Mouse (Mus musculus): ENCODE measurements around the gene Trpc4. TPM values are rescaled to one million over a fixed set of nuclear protein-coding genes. Genes with fewer than 3 reads are reported as not detected.

The Trpc4 gene
- polyA plus RNA-seq, 1 experiment from 2014 or later: 13.2 TPM

- Histone ChIP-seq H3K27ac (replicated peaks) (no peak overlapping the region), H3K4me2 (replicated peaks) (no peak overlapping the region), H3K27me3 (no peaks in the 10 kb centered on the region), H3K4me3 (no peak overlapping the region), H3K4me1 (no peaks in the 10 kb centered on the region), H3K36me3 (no peaks in the 10 kb centered on the region), H3K9ac (replicated peaks) (no peak overlapping the region), H3K9me3 (no peaks in the 10 kb centered on the region)
- ATAC-seq (replicated peaks): no peak
- WGBS: 77% methylated on average over 3 of the region's 3 CpGs
These were observed 133.9 kb downstream of the Trpc4 start for GRCm38 (mm10) chr3:54289731-54290130.

- Histone ChIP-seq H3K4me1 (no peaks in the 10 kb centered on the region), H3K27ac (replicated peaks) (no peak overlapping the region), H3K9ac (replicated peaks) (no peak overlapping the region), H3K4me2 (replicated peaks) (no peak overlapping the region), H3K4me3 (no peak overlapping the region), H3K9me3 (no peaks in the 10 kb centered on the region), H3K36me3 (no peaks in the 10 kb centered on the region), H3K27me3 (no peaks in the 10 kb centered on the region)
- WGBS: 52% methylated on average over 5 of the region's 5 CpGs
- no peak for ATAC-seq (replicated peaks)
These were observed 154.8 kb downstream of the Trpc4 start for GRCm38 (mm10) chr3:54310604-54311003.

- no peak overlapping the region for H3K4me3 ChIP-seq
- no peak overlapping the region for H3K27ac ChIP-seq (replicated peaks)
- H3K4me2 ChIP-seq (replicated peaks): no peak overlapping the region
- H3K27me3 ChIP-seq: no peaks in the 10 kb centered on the region
- H3K4me1 ChIP-seq: no peaks in the 10 kb centered on the region
- H3K9me3 ChIP-seq: no peaks in the 10 kb centered on the region
- no peak overlapping the region for H3K9ac ChIP-seq (replicated peaks)
- ATAC-seq (replicated peaks): no peak
- 51% methylated on average over 2 of the region's 2 CpGs for WGBS
- no peaks in the 10 kb centered on the region for H3K36me3 ChIP-seq
These were observed 158.2 kb downstream of the Trpc4 start for GRCm38 (mm10) chr3:54314055-54314454.

- ATAC-seq (replicated peaks): 0 out of 2 replicates have a peak, but pooled peaks have one; percentile 48
- Histone ChIP-seq H3K27me3 (no peaks in the 10 kb centered on the region), H3K4me1 (peaks cover 6% of the 10 kb centered on the region; the same call in 1 of the 2 replicates), H3K27ac (replicated peaks) (no peak overlapping the region), H3K36me3 (no peaks in the 10 kb centered on the region), H3K9ac (replicated peaks) (no peak overlapping the region), H3K4me2 (replicated peaks) (no peak overlapping the region), H3K9me3 (no peaks in the 10 kb centered on the region), H3K4me3 (no peak overlapping the region)
- WGBS: 32% methylated on average over 9 of the region's 9 CpGs
These were observed 197.2 kb downstream of the Trpc4 start for GRCm38 (mm10) chr3:54352891-54353652.

GRCm38 (mm10) chr3:54357561-54357960 is 201.7 kb downstream of the Trpc4 start:
- Histone ChIP-seq H3K4me3 (no peak overlapping the region), H3K27me3 (no peaks in the 10 kb centered on the region), H3K36me3 (no peaks in the 10 kb centered on the region), H3K9ac (replicated peaks) (no peak overlapping the region), H3K27ac (replicated peaks) (no peak overlapping the region), H3K4me1 (peaks cover 8% of the 10 kb centered on the region; the same call in 1 of the 2 replicates), H3K4me2 (replicated peaks) (no peak overlapping the region), H3K9me3 (no peaks in the 10 kb centered on the region)
- WGBS: 62% methylated on average over 3 of the region's 3 CpGs
- peak; percentile 48; the same call in 1 of the 2 replicates for ATAC-seq (replicated peaks)

- no peaks in the 10 kb centered on the region for H3K36me3 ChIP-seq
- H3K27ac ChIP-seq (replicated peaks): no peak overlapping the region
- no peak overlapping the region for H3K4me3 ChIP-seq
- no peak overlapping the region for H3K9ac ChIP-seq (replicated peaks)
- no peaks in the 10 kb centered on the region for H3K27me3 ChIP-seq
- H3K4me2 ChIP-seq (replicated peaks): no peak overlapping the region
- H3K9me3 ChIP-seq: no peaks in the 10 kb centered on the region
- WGBS: 69% methylated on average over 15 of the region's 15 CpGs
- ATAC-seq (replicated peaks): no peak
- peaks cover 8% of the 10 kb centered on the region; the same call in 1 of the 2 replicates for H3K4me1 ChIP-seq
These were observed 202.8 kb downstream of the Trpc4 start for GRCm38 (mm10) chr3:54358463-54359189.

- H3K4me3 ChIP-seq: no peak within 1 kb of the TSS
- H3K4me2 ChIP-seq (replicated peaks): no peak within 1 kb of the TSS
- no peaks in the 10 kb centered on the region for H3K27me3 ChIP-seq
- H3K9me3 ChIP-seq: no peaks in the 10 kb centered on the region
- H3K4me1 ChIP-seq: peaks cover 8% of the 10 kb centered on the region; the same call in 1 of the 2 replicates
- H3K9ac ChIP-seq (replicated peaks): no peak within 1 kb of the TSS
- no peak within 1 kb of the TSS for H3K27ac ChIP-seq (replicated peaks)
- ATAC-seq (replicated peaks): no peak
- 67% methylated on average over 6 of the region's 6 CpGs for WGBS
- H3K36me3 ChIP-seq: no peaks in the 10 kb centered on the region
These were observed 205.1 kb downstream of the Trpc4 start, which contains the start of gene Postn for GRCm38 (mm10) chr3:54360897-54361296. Gene Postn, plus strand, starts transcription at chr3:54361109.

GRCm38 (mm10) chr3:54361656-54362055 is 205.8 kb downstream of the Trpc4 start:
- Histone ChIP-seq H3K36me3 (no peaks in the 10 kb centered on the region), H3K4me3 (no peak overlapping the region), H3K27ac (replicated peaks) (no peak overlapping the region), H3K27me3 (no peaks in the 10 kb centered on the region), H3K9me3 (no peaks in the 10 kb centered on the region), H3K9ac (replicated peaks) (no peak overlapping the region), H3K4me1 (peaks cover 8% of the 10 kb centered on the region; the same call in 1 of the 2 replicates), H3K4me2 (replicated peaks) (no peak overlapping the region)
- no peak for ATAC-seq (replicated peaks)

Other genes starting within 250 kb of the Trpc4 start
- 10.9 and 12.2 TPM in 2 replicates for gene Postn, start 205.1 kb downstream of the Trpc4 start, polyA plus RNA-seq (2015; fragmentation: Nextera tagmentation; extraction: Ambion mirVana)